Mouse (Mus musculus) bone marrow macrophage, adult 2 months (primary cell): ENCODE measurements at regions not wholly inside any gene's neighbourhood (a gene's known extent, or its start where the extent isn't known, plus 50 kb on each side); places are given as distances from the start of the nearest gene placed in this dataset.

Experiments used
- CTCF ChIP-seq: IDR thresholded peaks from 2 replicates; pipeline ENCODE4 v1.5.1; 2012; ENCODE audit warnings: low read depth, mild to moderate bottlenecking, low read length, moderate library complexity
- POLR2A ChIP-seq: IDR thresholded peaks from 2 replicates; pipeline ENCODE4 v1.6.1; 2012; ENCODE audit warnings: mild to moderate bottlenecking, low read depth, low read length, borderline replicate concordance

DNA sequence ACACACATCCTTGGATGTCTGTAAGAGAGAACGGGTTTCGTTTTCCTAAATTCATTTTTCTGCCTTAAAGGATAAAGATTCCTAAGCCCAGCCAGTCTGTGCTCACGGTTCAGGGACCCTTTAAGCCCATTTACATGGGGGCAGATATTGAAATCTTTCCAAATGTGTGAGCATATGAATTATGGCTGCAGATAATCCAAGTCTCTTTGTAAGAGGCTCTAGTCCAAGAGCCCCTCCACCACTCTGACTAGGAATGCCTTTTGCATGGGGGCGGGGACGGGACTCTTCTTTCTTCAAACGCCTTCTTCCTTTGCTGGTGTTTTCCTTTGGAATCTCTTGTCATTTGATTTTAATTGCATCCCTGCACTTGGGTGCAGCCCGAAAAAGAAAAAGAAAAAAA lies 54.2 kb upstream of the Mgmt start:
- TF ChIP-seq CTCF = no peak
- no peak for TF ChIP-seq POLR2A
